Mouse (Mus musculus) bone marrow macrophage, adult 2 months (primary cell): ENCODE measurements at regions not wholly inside any gene's neighbourhood (a gene's known extent, or its start where the extent isn't known, plus 50 kb on each side); places are given as distances from the start of the nearest gene placed in this dataset.

ENCODE experiments used
- CTCF ChIP-seq: IDR thresholded peaks from 2 replicates; pipeline ENCODE4 v1.5.1; 2012; ENCODE audit warnings: low read depth, mild to moderate bottlenecking, low read length, moderate library complexity
- POLR2A ChIP-seq: IDR thresholded peaks from 2 replicates; pipeline ENCODE4 v1.6.1; 2012; ENCODE audit warnings: mild to moderate bottlenecking, low read depth, low read length, borderline replicate concordance

DNA sequence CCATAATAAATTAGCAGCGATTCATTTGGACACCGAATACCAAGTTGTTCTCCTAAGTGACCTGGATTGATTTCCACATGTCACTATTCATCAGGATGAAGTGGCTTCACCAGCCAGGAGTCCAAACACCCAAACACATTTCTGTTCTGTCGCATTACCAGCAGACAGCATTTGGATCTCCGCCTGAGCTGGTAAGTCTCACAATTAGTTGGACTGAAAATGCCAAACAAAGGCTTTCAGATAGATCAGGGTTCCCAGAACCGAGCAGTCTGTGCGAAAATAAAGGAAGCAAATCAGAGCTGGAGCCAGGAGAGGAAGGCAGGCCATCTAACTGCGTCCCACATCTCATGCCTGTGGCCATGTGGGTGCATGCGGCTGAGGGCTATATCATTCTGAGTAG is 251.5 kb upstream of the Eef2kmt start:
- no peak for TF ChIP-seq CTCF
- no peak for TF ChIP-seq POLR2A
